Mouse (Mus musculus) thymus, adult 2 months (tissue): ENCODE results near the gene Elof1. TPM values are rescaled to one million over a fixed set of nuclear protein-coding genes. Genes with fewer than 3 reads are reported as not detected.
"Not testable (repeated sequence)": the region's sequence is repeated elsewhere in the genome, so short reads cannot be mapped to it uniquely, and the experiment has no call there.

ENCODE experiments used
- DNase-seq: peaks from one replicate; pipeline ENCODE4 v3.0.0; 2021
- H3K27ac ChIP-seq: fragments of 200-500 bp; 2 replicates; pipeline ENCODE4 v1.5.1; 2012; ENCODE audit warnings: low read length, control low read depth; ENCODE audit not compliant: control insufficient read depth, insufficient read depth
- H3K27me3 ChIP-seq: fragments of 200-500 bp; 2 replicates; pipeline ENCODE4 v1.6.1; 2012; ENCODE audit warnings: mild to moderate bottlenecking, low read length, moderate library complexity, mixed read lengths; ENCODE audit not compliant: control insufficient read depth, insufficient read depth
- H3K36me3 ChIP-seq: fragments of 200-500 bp; 2 replicates; pipeline ENCODE4 v1.6.1; 2012; ENCODE audit warnings: mild to moderate bottlenecking, low read length, moderate library complexity; ENCODE audit not compliant: control insufficient read depth, insufficient read depth
- H3K4me1 ChIP-seq: fragments of 200-500 bp; replicated peaks from 2 replicates; pipeline ENCODE4 v1.6.1; 2012; ENCODE audit warnings: low read length; ENCODE audit not compliant: control insufficient read depth, insufficient read depth
- H3K4me3 ChIP-seq: fragments of 200-500 bp; 2 replicates; pipeline ENCODE4 v1.5.1; 2012; ENCODE audit warnings: mild to moderate bottlenecking, low read length, control low read depth, moderate library complexity; ENCODE audit not compliant: control insufficient read depth, insufficient read depth
- CTCF ChIP-seq: fragments of 200-500 bp; IDR thresholded peaks from 2 replicates; pipeline ENCODE4 v1.5.1; 2012; ENCODE audit warnings: mild to moderate bottlenecking, control low read depth, low read length, moderate library complexity, borderline replicate concordance; ENCODE audit not compliant: control insufficient read depth, poor library complexity, insufficient read depth; ENCODE audit errors: extremely low read depth
- POLR2A ChIP-seq: fragments of 200-500 bp; IDR thresholded peaks from 2 replicates; pipeline ENCODE4 v1.6.1; 2012; ENCODE audit warnings: mild to moderate bottlenecking, low read length, control low read depth, moderate library complexity; ENCODE audit not compliant: control insufficient read depth, poor library complexity, insufficient read depth; ENCODE audit errors: extremely low read depth
- WGBS: fragments of 180-500 bp; shearing (Covaris S2); methylation state at CpG from one replicate; pipeline ENCODE4 v1.1.7; 2018; 5-methylcytosine and 5-hydroxymethylcytosine counted together
- polyA plus RNA-seq: library from polyadenylated mRNA; depleted of rRNA; stranded (reverse); fragments of >200 nt; gene quantifications from 2 replicates; pipeline ENCODE4 v1.2.3, GENCODE M21; 2012

Elof1 gene
- polyA plus RNA-seq, 1 experiment, result 205 TPM

- Histone ChIP-seq H3K27ac (no peak within 1 kb of the TSS), H3K36me3 (no peaks in the 10 kb centered on the region; the same call in 1 of the 2 replicates), H3K4me3 (peak within 1 kb of the TSS; percentile 79), H3K27me3 (no peaks in the 10 kb centered on the region), H3K4me1 (peaks cover 5% of the 10 kb centered on the region)
- DNase-seq, result peak; percentile 94
- under 1% methylated on average over 48 of the region's 48 CpGs for WGBS
- TF ChIP-seq CTCF (0 out of 2 replicates have a peak, but pooled peaks have one; percentile 22), POLR2A (peak; percentile 58)
Measured at GRCm38 (mm10) chr9:22085022-22085834, 31.7 kb downstream of the Elof1 start, which contains the start of gene Ecsit. TSS of gene Ecsit (minus strand) at chr9:22085438.

- H3K4me3 ChIP-seq, result peak overlapping the region; percentile 79
- TF ChIP-seq CTCF (no peak), POLR2A (no peak)
- peaks cover 5% of the 10 kb centered on the region for H3K4me1 ChIP-seq
- no peak overlapping the region for H3K27ac ChIP-seq
- DNase-seq, result no peak
- 22% methylated on average over 4 of the region's 4 CpGs for WGBS
- no peaks in the 10 kb centered on the region for H3K27me3 ChIP-seq
- H3K36me3 ChIP-seq, result no peaks in the 10 kb centered on the region; the same call in 1 of the 2 replicates
Measured at GRCm38 (mm10) chr9:22084667-22085021, 32.3 kb downstream of the Elof1 start.

GRCm38 (mm10) chr9:22076223-22076622 lies 40.7 kb downstream of the Elof1 start:
- no peaks in the 10 kb centered on the region for H3K4me1 ChIP-seq
- DNase-seq, result no peak
- TF ChIP-seq CTCF (no peak), POLR2A (no peak)
- no peak overlapping the region for H3K27ac ChIP-seq
- no peaks in the 10 kb centered on the region for H3K27me3 ChIP-seq
- 97% methylated on average over 23 of the region's 23 CpGs for WGBS
- no peak overlapping the region for H3K4me3 ChIP-seq
- no peaks in the 10 kb centered on the region; the same call in 1 of the 2 replicates for H3K36me3 ChIP-seq

GRCm38 (mm10) chr9:22075778-22076177 lies 41.2 kb downstream of the Elof1 start:
- DNase-seq, H3K4me3 ChIP-seq, H3K4me1 ChIP-seq, H3K27ac ChIP-seq, H3K27me3 ChIP-seq, H3K36me3 ChIP-seq: not testable (repeated sequence)
- WGBS, result 86% methylated on average over 5 of the region's 5 CpGs

GRCm38 (mm10) chr9:22072276-22072675 lies 44.7 kb downstream of the Elof1 start:
- peaks cover 5% of the 10 kb centered on the region; the same call in 1 of the 2 replicates for H3K4me1 ChIP-seq
- 98% methylated on average over 4 of the region's 4 CpGs for WGBS
- TF ChIP-seq POLR2A, result no peak
- no peak for TF ChIP-seq CTCF
- no peak overlapping the region for H3K4me3 ChIP-seq
- H3K27ac ChIP-seq, result no peak overlapping the region
- no peak for DNase-seq
- H3K36me3 ChIP-seq, result no peaks in the 10 kb centered on the region
- no peaks in the 10 kb centered on the region for H3K27me3 ChIP-seq

GRCm38 (mm10) chr9:22070791-22071573 lies 46.0 kb downstream of the Elof1 start, which contains the start of the genes Gm49318 and Zfp653:
TSS of gene Gm49318 (minus strand) at chr9:22071259.
TSS of gene Zfp653 (minus strand) at chr9:22071376.
- H3K36me3 ChIP-seq, result no peaks in the 10 kb centered on the region

More at GRCm38 (mm10) chr9:22070791-22071573, 46.0 kb downstream of the Elof1 start, which contains the start of the genes Gm49318 and Zfp653:
- Histone ChIP-seq H3K4me1 (peaks cover 5% of the 10 kb centered on the region; the same call in 1 of the 2 replicates), H3K4me3 (peak within 1 kb of the TSS; percentile 84), H3K27me3 (no peaks in the 10 kb centered on the region), H3K27ac (peak within 1 kb of the TSS; percentile 53; the same call in 1 of the 2 replicates)
- under 1% methylated on average over 75 of the region's 87 CpGs for WGBS
- TF ChIP-seq POLR2A (peak; percentile 31; the same call in 1 of the 2 replicates), CTCF (peak; percentile 47)
- peak; percentile 95 for DNase-seq
